Mouse (Mus musculus): Measurements from ENCODE around the gene Kif9. TPM values are rescaled to one million over a fixed set of nuclear protein-coding genes. Genes with fewer than 3 reads are reported as not detected.

The Kif9 gene
- total and polyA plus RNA-seq, 2 experiments from 2014 or later, result 3.8 to 4.4 TPM

DNA sequence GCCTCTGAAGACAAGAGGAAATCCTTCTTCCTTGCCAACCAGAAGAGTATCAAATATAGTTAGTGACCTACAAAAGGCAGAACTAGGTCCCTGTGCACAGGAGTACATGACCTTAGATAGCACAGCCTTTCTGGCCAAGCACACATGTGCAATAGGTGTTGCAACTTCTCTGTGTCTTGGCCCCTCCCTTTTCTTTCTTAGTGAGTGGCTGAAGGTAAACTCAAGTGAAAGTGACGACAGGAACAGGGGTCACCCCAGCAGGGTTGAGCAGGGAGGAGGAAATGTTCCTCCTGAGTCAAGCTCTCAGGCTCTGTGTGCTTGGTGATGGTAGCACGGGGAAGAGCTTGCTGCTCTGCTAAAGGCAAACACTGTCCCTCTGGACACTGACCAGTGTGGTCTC, 49.0 kb downstream of the Kif9 start:
- Histone ChIP-seq H3K36me3 (ENCODE audit: insufficient read depth) (no peaks in the 10 kb centered on the region), H3K9me3 (ENCODE audit: low read length) (no peaks in the 10 kb centered on the region), H3K4me2 (ENCODE audit: low read depth) (no peak overlapping the region), H3K4me1 (ENCODE audit: insufficient read depth) (no peaks in the 10 kb centered on the region), H3K27me3 (ENCODE audit: insufficient read depth, low read length) (no peaks in the 10 kb centered on the region), H3K4me3 (ENCODE audit: low read depth, low read length) (no peak overlapping the region), H3K27ac (ENCODE audit: low read depth, low read length) (no peak overlapping the region), H3K9ac (no peak overlapping the region)
- no peak for ATAC-seq
- no peak for DNase-seq
- 54% methylated on average over 2 of the region's 2 CpGs for WGBS
- no peak for TF ChIP-seq CTCF (IDR thresholded peaks at IDR 0.05; ENCODE audit: low read depth)

DNA sequence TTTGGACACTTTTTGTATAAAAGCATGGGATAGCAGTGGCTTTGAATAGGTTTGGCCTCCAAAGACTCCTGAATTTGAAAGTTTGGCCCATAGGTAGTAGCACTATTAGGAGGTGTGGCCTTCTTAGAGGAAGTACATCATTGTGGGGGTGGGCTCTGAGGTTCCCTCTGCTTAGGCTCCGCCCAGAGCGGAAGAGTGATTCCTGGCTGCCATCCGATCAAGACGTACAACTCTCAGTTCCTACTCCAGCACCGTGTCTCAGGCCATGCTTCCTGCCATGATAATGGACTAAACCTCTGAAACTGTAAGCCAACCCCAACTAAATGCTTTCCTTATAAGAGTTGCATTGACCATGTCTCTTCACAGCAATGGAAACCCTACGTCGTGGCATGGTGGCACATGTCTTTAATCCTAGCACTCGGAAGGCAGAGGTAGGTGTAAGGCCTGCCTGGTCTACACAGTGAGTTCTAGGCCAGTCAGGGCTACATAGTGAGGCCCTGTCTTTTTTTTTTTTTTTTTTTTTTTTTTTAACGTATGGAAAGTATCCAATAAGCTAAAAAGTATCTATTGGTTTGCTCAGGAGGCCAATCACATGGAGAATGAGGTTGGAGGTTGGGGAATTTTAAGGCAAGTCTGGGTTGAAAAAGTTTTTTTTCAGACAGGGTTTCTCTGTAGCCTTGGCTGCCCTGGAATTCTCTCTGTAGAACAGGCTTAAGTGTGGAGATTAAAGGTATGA, 52.4 kb downstream of the Kif9 start:
- 42% methylated on average over 9 of the region's 9 CpGs for WGBS
- no peak for TF ChIP-seq CTCF (IDR thresholded peaks at IDR 0.05; ENCODE audit: low read depth)
- Histone ChIP-seq H3K9me3 (ENCODE audit: low read length) (no peaks in the 10 kb centered on the region), H3K27ac (ENCODE audit: low read depth, low read length) (no peak overlapping the region), H3K9ac (no peak overlapping the region), H3K4me3 (ENCODE audit: low read depth, low read length) (no peak overlapping the region), H3K36me3 (ENCODE audit: insufficient read depth) (no peaks in the 10 kb centered on the region), H3K4me1 (ENCODE audit: insufficient read depth) (peaks cover 7% of the 10 kb centered on the region; the same call in 1 of the 2 replicates), H3K4me2 (ENCODE audit: low read depth) (no peak overlapping the region), H3K27me3 (ENCODE audit: insufficient read depth, low read length) (no peaks in the 10 kb centered on the region)
- ATAC-seq (no peak), DNase-seq (no peak)

DNA sequence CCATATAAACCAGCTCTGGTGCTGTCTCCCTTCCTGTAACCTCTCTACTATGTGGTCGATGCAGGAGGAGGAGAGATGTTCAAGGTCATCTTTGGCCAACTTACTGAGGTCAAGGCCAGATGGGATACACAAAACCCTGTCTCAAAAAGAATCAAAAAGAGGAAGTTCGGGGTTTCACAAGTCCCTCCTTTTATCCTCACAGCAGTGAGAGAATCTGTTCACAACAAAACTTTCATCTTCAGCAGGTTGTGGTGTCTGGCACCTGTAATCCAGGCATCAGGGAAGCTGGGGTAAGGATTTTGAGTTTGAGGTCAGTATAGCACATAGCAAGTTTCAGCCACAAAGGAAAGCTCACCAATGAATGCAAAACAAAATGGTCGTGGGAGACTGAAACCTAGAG, 53.9 kb downstream of the Kif9 start:
- H3K9me3 ChIP-seq (ENCODE audit: low read length), result no peaks in the 10 kb centered on the region
- no peaks in the 10 kb centered on the region for H3K36me3 ChIP-seq (ENCODE audit: insufficient read depth)
- H3K4me1 ChIP-seq (ENCODE audit: insufficient read depth), result peaks cover 21% of the 10 kb centered on the region
- TF ChIP-seq CTCF (IDR thresholded peaks at IDR 0.05; ENCODE audit: low read depth), result no peak
- no peaks in the 10 kb centered on the region for H3K27me3 ChIP-seq (ENCODE audit: insufficient read depth, low read length)
- no peak overlapping the region for H3K4me3 ChIP-seq (ENCODE audit: low read depth, low read length)
- WGBS, result 60% methylated on average over 3 of the region's 3 CpGs
- ATAC-seq, result no peak
- no peak overlapping the region for H3K27ac ChIP-seq (ENCODE audit: low read depth, low read length)
- H3K4me2 ChIP-seq (ENCODE audit: low read depth), result no peak overlapping the region
- DNase-seq, result no peak
- no peak overlapping the region for H3K9ac ChIP-seq

DNA sequence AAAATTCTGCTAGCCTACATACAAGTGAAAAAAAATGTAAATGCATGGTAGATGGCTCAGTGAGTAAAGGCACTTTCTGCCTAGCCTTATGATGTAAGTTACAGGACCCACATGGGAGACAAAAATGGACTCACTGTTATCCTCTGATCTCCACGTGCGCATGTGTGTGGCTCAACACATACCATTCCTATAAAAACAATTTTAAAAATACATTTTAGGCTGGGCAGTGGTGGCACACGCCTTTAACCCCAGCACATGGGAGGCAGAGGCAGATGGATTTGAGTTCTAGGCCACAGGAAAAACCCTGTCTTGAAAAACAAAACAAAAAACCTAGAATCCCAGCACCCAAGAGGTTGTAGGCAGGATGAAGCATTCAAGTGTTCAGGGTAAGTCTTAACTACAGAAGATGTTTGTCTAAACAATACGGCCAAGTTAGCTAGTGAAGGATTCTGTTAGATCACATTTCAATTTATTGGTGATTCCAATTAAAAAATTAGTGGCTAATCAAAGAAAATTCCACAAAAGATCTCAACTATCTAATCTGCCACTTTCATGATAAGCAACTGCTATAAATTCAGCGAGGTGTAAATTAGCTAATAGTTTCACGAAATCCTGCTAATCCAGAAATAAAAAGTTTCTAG, 54.5 kb downstream of the Kif9 start:
- Histone ChIP-seq H3K27me3 (ENCODE audit: insufficient read depth, low read length) (no peaks in the 10 kb centered on the region), H3K36me3 (ENCODE audit: insufficient read depth) (no peaks in the 10 kb centered on the region), H3K9ac (0 out of 2 replicates have a peak overlapping the region, but pooled peaks have one; percentile 99), H3K4me2 (ENCODE audit: low read depth) (peak overlapping the region; percentile 54), H3K4me1 (ENCODE audit: insufficient read depth) (peaks cover 22% of the 10 kb centered on the region), H3K9me3 (ENCODE audit: low read length) (no peaks in the 10 kb centered on the region), H3K27ac (ENCODE audit: low read depth, low read length) (no peak overlapping the region), H3K4me3 (ENCODE audit: low read depth, low read length) (peak overlapping the region; percentile 94)
- DNase-seq (peak; percentile 2), ATAC-seq (no peak)
- WGBS, result 24% methylated on average over 6 of the region's 6 CpGs
- TF ChIP-seq CTCF (IDR thresholded peaks at IDR 0.05; ENCODE audit: low read depth), result no peak

DNA sequence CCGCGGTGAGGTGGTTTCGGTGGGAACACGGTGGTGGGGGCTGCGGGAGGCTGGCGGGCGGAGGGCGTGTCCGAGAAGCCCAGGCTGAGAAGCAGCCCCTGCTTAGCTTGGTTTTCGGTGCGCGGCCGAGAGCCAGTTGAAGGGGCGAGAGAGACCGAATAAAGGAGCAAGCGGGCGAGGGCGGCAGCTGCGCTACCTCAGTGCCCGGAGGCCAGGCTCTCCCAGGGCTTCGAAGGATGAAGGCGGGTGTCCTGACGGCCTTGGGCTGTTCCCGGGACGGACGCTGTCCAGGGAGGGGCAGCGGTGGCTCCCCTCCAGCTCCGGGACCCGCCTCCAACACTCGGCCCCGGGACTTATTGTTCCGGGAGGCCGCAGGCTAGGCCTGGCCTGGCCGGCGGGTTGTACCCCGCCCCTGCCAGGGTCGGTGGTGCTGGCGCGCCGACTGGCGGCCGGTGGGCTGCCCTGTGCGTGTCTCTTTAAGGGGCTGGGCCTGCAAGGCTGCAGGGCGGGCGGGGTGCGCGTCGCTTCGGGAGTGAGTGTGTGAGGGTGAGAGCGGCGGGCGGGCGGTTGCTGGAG, 55.2 kb downstream of the Kif9 start:
- Histone ChIP-seq H3K9ac (peak overlapping the region; percentile 99), H3K9me3 (ENCODE audit: low read length) (no peaks in the 10 kb centered on the region), H3K4me2 (ENCODE audit: low read depth) (peak overlapping the region; percentile 54), H3K4me1 (ENCODE audit: insufficient read depth) (peaks cover 22% of the 10 kb centered on the region), H3K27ac (ENCODE audit: low read depth, low read length) (peak overlapping the region; percentile 99), H3K36me3 (ENCODE audit: insufficient read depth) (no peaks in the 10 kb centered on the region), H3K4me3 (ENCODE audit: low read depth, low read length) (peak overlapping the region; percentile 94), H3K27me3 (ENCODE audit: insufficient read depth, low read length) (no peaks in the 10 kb centered on the region)
- DNase-seq, result peak; percentile 95
- ATAC-seq, result peak; percentile 99
- WGBS, result 3% methylated on average over 44 of the region's 53 CpGs
- peak; percentile 85 for TF ChIP-seq CTCF (IDR thresholded peaks at IDR 0.05; ENCODE audit: low read depth)

DNA sequence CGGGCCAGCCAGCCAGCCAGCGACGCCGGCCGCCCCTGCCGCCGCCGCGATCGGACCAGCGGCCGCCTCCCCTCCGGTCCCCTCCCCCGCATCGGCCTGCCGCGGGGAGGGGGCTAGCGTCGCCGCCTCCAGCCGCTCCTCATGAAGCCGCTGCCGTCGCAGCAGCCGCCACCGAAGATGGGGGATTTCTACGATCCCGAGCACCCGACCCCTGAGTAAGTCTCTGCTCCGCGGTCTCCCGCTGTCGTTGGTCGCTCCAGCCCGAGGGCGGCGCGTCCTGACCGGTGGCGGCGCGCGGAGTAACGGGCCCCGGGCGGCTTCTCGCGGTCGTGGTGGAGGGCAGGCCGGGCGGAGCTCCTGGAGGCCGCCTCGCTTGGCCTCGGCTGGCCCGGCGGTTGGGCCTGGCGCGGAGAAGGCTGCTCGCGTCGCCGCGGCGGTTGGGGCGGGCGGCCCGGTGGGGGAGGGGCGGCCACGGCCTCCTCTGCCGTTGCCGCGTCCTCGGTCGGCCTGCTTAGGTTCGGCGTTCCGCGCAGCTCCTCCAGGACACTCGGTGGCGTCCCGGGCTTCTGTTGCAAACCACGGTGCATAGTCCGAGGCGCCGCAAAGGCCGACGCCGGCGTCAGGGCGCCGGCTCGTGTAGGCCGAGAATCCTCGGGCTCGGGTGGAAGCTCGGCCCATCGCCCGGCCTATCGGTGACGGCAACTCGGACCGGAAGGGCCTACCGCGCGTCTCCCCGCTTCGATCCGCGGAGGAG, 56.0 kb downstream of the Kif9 start, which contains the start of gene Setd2:
Gene Setd2, plus strand, starts transcription at position 60 of the 754 bp plus-strand sequence.
- Histone ChIP-seq H3K36me3 (ENCODE audit: insufficient read depth) (no peaks in the 10 kb centered on the region), H3K9ac (peak within 1 kb of the TSS; percentile 99), H3K27me3 (ENCODE audit: insufficient read depth, low read length) (no peaks in the 10 kb centered on the region), H3K9me3 (ENCODE audit: low read length) (no peaks in the 10 kb centered on the region), H3K4me2 (ENCODE audit: low read depth) (peak within 1 kb of the TSS; percentile 54), H3K4me1 (ENCODE audit: insufficient read depth) (peaks cover 22% of the 10 kb centered on the region), H3K4me3 (ENCODE audit: low read depth, low read length) (peak within 1 kb of the TSS; percentile 94), H3K27ac (ENCODE audit: low read depth, low read length) (peak within 1 kb of the TSS; percentile 99)
- ATAC-seq, result peak; percentile 69
- no peak for TF ChIP-seq CTCF (IDR thresholded peaks at IDR 0.05; ENCODE audit: low read depth)
- WGBS, result under 1% methylated on average over 88 of the region's 109 CpGs
- DNase-seq, result peak; percentile 74
